Comparison of ENCODE assay signal across 9 mouse cellular contexts in the genomic region with DNA sequence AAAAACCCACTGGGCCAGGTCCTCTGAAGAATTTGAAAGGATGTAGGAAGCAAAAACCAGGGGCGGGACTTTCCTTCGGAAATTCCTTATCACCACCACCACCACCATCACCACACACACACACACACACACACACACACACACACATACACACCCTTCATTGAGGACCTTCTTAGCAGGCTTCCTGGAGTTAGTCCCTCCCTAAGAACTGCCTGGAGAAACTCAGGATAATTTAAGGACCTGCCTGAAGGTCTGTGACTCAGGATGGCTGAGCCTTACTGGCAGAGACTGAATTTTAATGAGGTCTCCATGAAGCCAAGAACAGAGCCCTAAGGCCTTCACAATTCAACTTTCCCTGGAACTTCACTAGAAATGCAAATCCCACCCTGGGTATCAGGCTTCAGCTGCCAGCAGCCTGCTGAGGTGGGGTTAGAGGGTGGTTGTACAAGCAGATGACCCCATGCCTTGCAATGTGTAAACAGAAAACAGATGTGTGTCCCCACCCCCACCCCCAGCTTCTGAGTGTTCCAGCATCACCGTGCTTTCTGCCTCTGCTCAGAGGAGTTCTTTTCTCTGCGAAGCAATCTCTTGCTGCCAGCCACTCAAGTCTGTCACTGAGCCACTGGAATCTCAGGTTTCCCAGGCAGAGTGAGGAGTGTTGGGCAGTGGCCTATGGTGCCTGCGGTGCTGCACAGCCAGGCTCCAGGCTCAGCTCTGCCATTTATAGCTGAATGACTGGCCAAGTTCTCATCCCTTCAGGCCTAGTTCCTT. TPM values are rescaled to one million over a fixed set of nuclear protein-coding genes. Genes with fewer than 3 reads are reported as not detected.
DNase-seq lines count a peak whose midpoint lies in the region; ATAC-seq lines count a peak whose summit lies in the region.
"Had no signal": no experiment of that assay in that cellular context is flagged by ENCODE, and none has a peak within 500 bp of the region (broad histone marks: within the 10 kb centered on the region; RNA-seq: fewer than 3 reads in every experiment).

No protein-coding gene starts in this region.

- intact Hi-C loops in left cerebral cortex, postnatal 14 days (cut with DNase I): no loop called here

- no peaks in the 10 kb centered on the region for H3K9me3 ChIP-seq in embryonic facial prominence, embryonic 15.5 days (replicated peaks)
- no peaks in the 10 kb centered on the region for H3K9me3 ChIP-seq in lung, embryonic 16.5 days (ENCODE audit: control insufficient read depth, low read length)
- H3K9me3 ChIP-seq: hindbrain, embryonic 15.5 days had no signal

- peaks cover 38% of the 10 kb centered on the region for H3K4me1 ChIP-seq in embryonic facial prominence, embryonic 15.5 days
- peaks cover 15% of the 10 kb centered on the region for H3K4me1 ChIP-seq in lung, embryonic 16.5 days (replicated peaks; ENCODE audit: control insufficient read depth, insufficient read depth, low read length)

- WGBS in embryonic facial prominence, embryonic 15.5 days: 14% methylated on average over 5 of the region's 5 CpGs
- 15% methylated on average over 5 of the region's 5 CpGs for WGBS in lung, embryonic 16.5 days

- no peak overlapping the region for H3K9ac ChIP-seq in embryonic facial prominence, embryonic 15.5 days
- H3K9ac ChIP-seq in lung, embryonic 16.5 days (ENCODE audit: low read length): 0 out of 2 replicates have a peak overlapping the region, but pooled peaks have one; percentile 39
- H3K9ac ChIP-seq: hindbrain, embryonic 15.5 days had no signal

- H3K27ac ChIP-seq in embryonic facial prominence, embryonic 15.5 days (replicated peaks): peak overlapping the region; percentile 85
- peak overlapping the region; percentile 80; the same call in 1 of the 2 replicates for H3K27ac ChIP-seq in lung, embryonic 16.5 days (ENCODE audit: low read length)
- H3K27ac ChIP-seq: hindbrain, embryonic 15.5 days had no signal

- no peaks in the 10 kb centered on the region for H3K36me3 ChIP-seq in embryonic facial prominence, embryonic 15.5 days
- H3K36me3 ChIP-seq in lung, embryonic 16.5 days (ENCODE audit: control insufficient read depth, insufficient read depth, low read length): no peaks in the 10 kb centered on the region
- H3K36me3 ChIP-seq: hindbrain, embryonic 15.5 days had no signal

- peak; percentile 74 for ATAC-seq in embryonic facial prominence, embryonic 15.5 days (ENCODE audit: insufficient number of reproducible peaks, low FRiP score, low TSS enrichment, low read depth)
- ATAC-seq in lung, embryonic 16.5 days (ENCODE audit: low read depth): peak; percentile 42; the same call in 1 of the 2 replicates
- ATAC-seq in CD4-positive, CD25-positive, alpha-beta regulatory T cell, adult 4 months: no peak

- no peak overlapping the region for H3K4me2 ChIP-seq in embryonic facial prominence, embryonic 15.5 days (replicated peaks)
- no peak overlapping the region for H3K4me2 ChIP-seq in lung, embryonic 16.5 days (ENCODE audit: low read depth, low read length)
- H3K4me2 ChIP-seq: hindbrain, embryonic 15.5 days had no signal

- H3K4me3 ChIP-seq in embryonic facial prominence, embryonic 15.5 days (replicated peaks): no peak overlapping the region
- H3K4me3 ChIP-seq in lung, embryonic 16.5 days (ENCODE audit: low read length): no peak overlapping the region
- H3K4me3 ChIP-seq: hindbrain, embryonic 15.5 days had no signal

- peak; percentile 12 to 39 for DNase-seq in adrenal gland, postnatal 36 days
- DNase-seq in adrenal gland, postnatal 25 days: no peak
- DNase-seq in heart, postnatal 4 days: peak; percentile 30
- no peak for DNase-seq in left cerebral cortex, postnatal 14 days (ENCODE audit: low spot score in 2 of 2)
- DNase-seq in thymus, postnatal 36 days: no peak

- no peaks in the 10 kb centered on the region for H3K27me3 ChIP-seq in embryonic facial prominence, embryonic 15.5 days
- H3K27me3 ChIP-seq in lung, embryonic 16.5 days (ENCODE audit: control insufficient read depth, insufficient read depth, low read depth, low read length): no peaks in the 10 kb centered on the region
- H3K27me3 ChIP-seq: hindbrain, embryonic 15.5 days had no signal

RNA-seq across cellular contexts. Expression of a gene that starts 2.4 kb away (rescaled TPM):
- 10 to 100 TPM; 33.0 to 51.6 TPM for total RNA-seq in adrenal gland, postnatal 36 days (2021)
- 28.5 and 36.1 TPM in 2 replicates for total RNA-seq in adrenal gland, postnatal 25 days (2021)
- 34.2 and 38.9 TPM in 2 replicates for polyA plus RNA-seq in embryonic facial prominence, embryonic 15.5 days (2015; fragmentation: Nextera tagmentation; extraction: Ambion mirVana)
- total RNA-seq in heart, postnatal 4 days (2021): 10 to 100 TPM; 60.5 TPM
- polyA plus RNA-seq in lung, embryonic 16.5 days (2015; fragmentation: Nextera tagmentation; extraction: Ambion mirVana): 17.6 and 17.8 TPM in 2 replicates
- under 1 TPM in 1 of 2 experiments, not detected in 1; 0.06 TPM for polyA plus RNA-seq in CD4-positive, CD25-positive, alpha-beta regulatory T cell, adult 4 months (2017; shearing (Covaris generic))
- 10 to 100 TPM; 12.9 to 15.8 TPM for total RNA-seq in left cerebral cortex, postnatal 14 days (2021)

Comparison
In these comparisons a context has a peak if more than half of its experiments do, and no peak if none do; other contexts are left out.
1. DNase-seq: peak in adrenal gland, postnatal 36 days (2 of 2) and heart, postnatal 4 days (single experiment); none in adrenal gland, postnatal 25 days (single experiment), left cerebral cortex, postnatal 14 days (0 of 2) and thymus, postnatal 36 days (0 of 2).